Mouse (Mus musculus) layer of hippocampus, postnatal 14 days (tissue): ENCODE measurements at regions not wholly inside any gene's neighbourhood (a gene's known extent, or its start where the extent isn't known, plus 50 kb on each side); places are given as distances from the start of the nearest gene placed in this dataset.
"Not testable (repeated sequence)": the region's sequence is repeated elsewhere in the genome, so short reads cannot be mapped to it uniquely, and the experiment has no call there.

Source experiments
- DNase-seq, 2 experiments: peaks; one replicate each; pipeline ENCODE4 v3.0.0; 2021 to 2022; ENCODE audit warnings: low spot score in 2 of 2, mixed read lengths in 1 of 2

- DNase-seq = no peak
Observed at GRCm38 (mm10) chr9:83728428-83728827, 77.6 kb downstream of the Elovl4 start.

GRCm38 (mm10) chr9:83727462-83728189 lies 78.5 kb downstream of the Elovl4 start:
- DNase-seq = peak; percentile 56 to 82

GRCm38 (mm10) chr9:83726979-83727378 lies 79.1 kb downstream of the Elovl4 start:
- no peak for DNase-seq

GRCm38 (mm10) chr9:83726105-83726504 lies 80.0 kb downstream of the Elovl4 start:
- peak; percentile 42 to 67 for DNase-seq

GRCm38 (mm10) chr9:83725545-83725944 lies 80.5 kb downstream of the Elovl4 start:
- DNase-seq = no peak

GRCm38 (mm10) chr9:83720982-83721381 lies 85.1 kb downstream of the Elovl4 start:
- no peak for DNase-seq

GRCm38 (mm10) chr9:83719811-83720210 lies 86.3 kb downstream of the Elovl4 start:
- DNase-seq = no peak

- not testable (repeated sequence) for DNase-seq
Observed at GRCm38 (mm10) chr9:83718084-83718483, 88.0 kb downstream of the Elovl4 start.

GRCm38 (mm10) chr9:83716101-83716763 lies 89.8 kb downstream of the Elovl4 start:
- DNase-seq = no peak

- no peak for DNase-seq
Observed at GRCm38 (mm10) chr9:83707361-83707760, 98.7 kb downstream of the Elovl4 start.

GRCm38 (mm10) chr9:83706071-83706470 lies 100.0 kb downstream of the Elovl4 start:
- DNase-seq = no peak

GRCm38 (mm10) chr9:83704186-83704585 lies 101.9 kb downstream of the Elovl4 start:
- no peak for DNase-seq

- DNase-seq = no peak
Observed at GRCm38 (mm10) chr9:83700916-83701315, 105.2 kb downstream of the Elovl4 start.

- no peak for DNase-seq
Observed at GRCm38 (mm10) chr9:83700056-83700455, 106.0 kb downstream of the Elovl4 start.

GRCm38 (mm10) chr9:83691332-83692198 lies 114.5 kb downstream of the Elovl4 start:
- peak; percentile 58 to 88 for DNase-seq
